Mouse (Mus musculus): ENCODE measurements around the gene Sfxn2.

DNA sequence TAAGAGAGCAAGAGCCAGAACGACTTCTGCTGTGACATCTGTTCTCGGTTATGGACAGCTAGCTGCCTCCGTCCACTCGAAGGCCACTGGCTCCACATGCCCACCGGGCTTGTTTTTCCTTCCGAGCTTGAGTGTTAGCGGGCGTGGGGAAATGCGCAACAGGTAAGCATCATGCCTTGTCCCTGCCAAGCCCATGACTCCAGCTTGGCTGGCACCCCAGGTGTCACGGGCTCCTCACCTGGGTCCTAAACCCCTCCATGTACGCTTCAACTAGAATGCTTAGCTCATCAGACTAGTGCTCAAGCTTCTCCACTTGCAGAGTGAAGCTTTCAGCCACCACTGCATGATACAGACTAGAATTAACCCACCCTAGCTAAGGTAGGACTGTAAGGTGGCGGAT lies 14.5 kb upstream of the Sfxn2 start:
- TF ChIP-seq EP300 (IDR thresholded peaks at IDR 0.05; ENCODE audit: insufficient read depth, low read depth, low read length): no peak
- TF ChIP-seq POLR2A (IDR thresholded peaks at IDR 0.05; ENCODE audit: insufficient read depth, low read length): no peak

Measured in ES-Bruce4 (cell line).